Mouse (Mus musculus) urinary bladder, postnatal 14 days (tissue): Measurements from ENCODE around the gene Ttc36.

Experiments used
- DNase-seq: peaks from one replicate; pipeline ENCODE4 v3.0.0; 2021; ENCODE audit warnings: low spot score

The Ttc36 gene

GRCm38 (mm10) chr9:44802808-44803450, at the start of gene Ttc36:
Gene Ttc36, minus strand, starts transcription at chr9:44803072.
- no peak for DNase-seq

GRCm38 (mm10) chr9:44847446-44847845, 44.6 kb upstream of the Ttc36 start:
- no peak for DNase-seq

- no peak for DNase-seq
These were observed 38.4 kb upstream of the Ttc36 start for GRCm38 (mm10) chr9:44841241-44841640.

DNA sequence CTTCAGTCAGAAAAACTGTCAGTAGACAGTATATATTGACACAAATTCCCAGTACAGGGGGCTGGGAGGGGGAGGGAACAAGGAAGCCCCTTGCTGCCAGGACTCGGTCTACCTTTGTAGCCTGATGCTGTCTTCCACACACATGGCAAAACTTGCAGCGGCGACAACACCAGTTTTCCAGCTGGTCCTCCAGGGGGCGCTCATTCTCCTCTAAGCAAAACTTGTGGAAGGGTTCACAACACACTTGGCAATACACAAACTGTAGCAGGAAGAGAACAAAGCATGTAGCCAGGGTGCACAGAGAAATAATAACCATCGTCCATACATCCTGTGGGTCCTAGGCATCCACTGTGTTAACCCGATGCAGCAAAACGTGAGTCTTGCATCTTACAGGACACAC, 33.6 kb upstream of the Ttc36 start:
- DNase-seq, result peak; percentile 78

DNA sequence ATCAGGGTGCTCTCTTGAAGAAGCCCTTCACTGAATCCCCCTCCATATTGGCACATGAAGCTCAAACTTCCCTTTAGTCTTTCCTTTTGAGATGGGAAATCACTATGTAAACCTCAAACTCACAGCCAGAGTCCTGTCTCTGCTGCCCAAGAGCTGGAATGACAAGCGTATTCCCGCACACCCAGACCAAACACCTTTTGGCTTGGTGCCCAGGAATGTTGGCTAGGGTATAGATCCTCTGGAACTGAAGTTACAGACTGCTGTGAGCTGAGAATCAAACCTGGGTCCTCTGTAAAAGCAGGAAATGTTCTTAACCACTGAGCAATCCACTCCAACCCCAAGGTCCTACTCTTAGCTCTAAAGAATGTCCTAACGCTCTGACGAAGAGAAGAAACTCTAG, 29.5 kb upstream of the Ttc36 start:
- DNase-seq, result peak; percentile 38

DNA sequence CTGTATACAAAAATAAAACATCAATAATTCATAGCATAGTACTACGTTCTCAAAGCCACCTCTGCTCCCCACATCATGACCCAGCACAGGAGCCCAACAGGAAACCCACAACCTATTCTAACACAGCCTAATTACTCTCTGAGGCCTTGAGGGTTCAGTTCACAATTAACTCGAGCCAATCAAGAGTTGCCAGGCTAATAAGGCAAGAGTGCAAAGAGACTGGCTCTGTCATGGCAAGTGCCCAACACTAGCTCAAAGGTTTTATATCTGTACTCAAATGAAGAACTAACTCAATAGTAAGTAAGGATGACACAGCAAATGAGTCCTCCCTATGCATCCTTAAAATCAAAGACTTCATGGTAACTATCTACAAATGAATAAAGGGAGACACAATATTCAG, 27.6 kb upstream of the Ttc36 start:
- no peak for DNase-seq

DNA sequence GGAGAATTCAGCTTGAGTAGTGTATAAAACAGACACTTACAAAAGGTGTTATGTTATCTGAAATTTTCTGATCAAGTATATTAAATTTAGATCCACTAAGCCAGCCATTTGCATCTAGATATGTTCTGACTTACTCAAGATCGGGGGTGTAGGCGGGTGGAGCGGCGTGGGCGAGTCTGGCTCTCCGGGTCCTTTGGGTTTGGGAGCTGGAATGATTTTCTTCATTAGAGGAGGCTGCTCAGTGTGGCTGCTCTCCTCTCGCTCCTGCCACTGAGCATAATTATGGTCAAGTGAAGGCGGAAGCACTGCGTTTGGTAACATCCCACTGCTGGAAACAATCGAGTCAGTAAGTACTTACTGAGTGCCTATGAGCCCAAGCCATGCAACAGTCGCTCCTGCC, 26.1 kb upstream of the Ttc36 start:
- DNase-seq, result no peak

DNA sequence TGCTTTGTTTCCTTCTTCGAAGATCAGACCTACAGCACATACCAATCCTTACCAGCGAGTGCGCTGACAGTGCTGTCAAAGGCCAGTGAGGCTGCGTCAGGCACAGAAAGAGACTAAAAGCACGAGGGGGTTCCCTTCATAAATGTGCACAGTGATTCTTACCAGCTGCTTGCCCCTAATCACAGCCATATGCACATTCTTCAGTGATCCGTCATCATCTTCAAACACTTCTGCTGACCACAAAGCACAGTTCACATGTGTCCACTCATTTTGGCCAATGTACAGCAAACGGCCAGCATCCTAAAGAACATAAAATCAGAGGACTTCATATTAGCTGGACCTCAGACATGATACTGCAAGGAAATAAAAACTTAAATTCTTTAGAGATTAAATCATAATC, 23.8 kb upstream of the Ttc36 start:
- DNase-seq, result no peak

DNA sequence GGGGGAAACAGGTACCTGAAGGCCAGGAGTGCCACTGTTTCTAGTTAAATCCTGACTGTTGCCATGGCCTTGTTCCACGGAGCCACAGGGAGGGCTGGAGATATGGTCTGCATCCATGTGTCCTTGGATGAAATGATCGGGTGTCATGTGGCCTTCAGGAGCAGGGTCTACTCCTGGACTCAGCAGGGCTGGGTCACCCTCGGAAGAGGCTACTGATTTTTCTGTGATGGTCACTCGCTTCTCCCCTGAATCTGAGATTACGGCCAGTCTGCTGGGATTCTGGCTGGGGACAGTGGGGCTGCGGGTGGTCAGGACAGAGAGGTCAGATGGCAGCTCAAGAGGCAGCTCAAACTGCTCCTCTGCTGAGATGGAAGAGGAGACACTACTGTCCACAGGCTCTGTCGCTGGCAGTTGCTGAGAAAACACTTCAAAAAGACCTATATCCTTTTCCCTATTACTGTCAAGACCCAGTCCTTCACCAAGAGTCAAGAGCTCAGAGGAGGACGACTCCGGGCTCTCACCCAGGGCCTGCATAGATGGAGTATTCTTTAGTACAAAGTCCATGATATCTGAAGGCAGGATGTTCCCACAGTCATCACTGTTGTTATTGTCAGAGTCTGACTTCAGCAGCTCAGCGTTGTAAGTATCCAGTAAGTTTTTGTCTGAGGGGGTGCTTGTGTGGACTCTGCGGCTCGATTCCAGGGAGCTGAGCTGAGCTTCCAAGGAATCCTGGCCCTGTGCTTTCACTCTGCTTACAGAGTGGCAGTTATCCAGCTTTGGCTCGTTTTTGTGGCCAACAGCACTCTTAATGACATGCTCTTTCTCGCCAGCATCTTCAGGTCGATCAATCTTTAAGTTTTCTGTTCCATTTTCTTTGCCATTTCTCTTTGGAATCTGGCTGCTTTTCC, 17.3 kb upstream of the Ttc36 start:
- no peak for DNase-seq

- DNase-seq, result no peak
These were observed 14.7 kb upstream of the Ttc36 start for GRCm38 (mm10) chr9:44817522-44817921.

DNA sequence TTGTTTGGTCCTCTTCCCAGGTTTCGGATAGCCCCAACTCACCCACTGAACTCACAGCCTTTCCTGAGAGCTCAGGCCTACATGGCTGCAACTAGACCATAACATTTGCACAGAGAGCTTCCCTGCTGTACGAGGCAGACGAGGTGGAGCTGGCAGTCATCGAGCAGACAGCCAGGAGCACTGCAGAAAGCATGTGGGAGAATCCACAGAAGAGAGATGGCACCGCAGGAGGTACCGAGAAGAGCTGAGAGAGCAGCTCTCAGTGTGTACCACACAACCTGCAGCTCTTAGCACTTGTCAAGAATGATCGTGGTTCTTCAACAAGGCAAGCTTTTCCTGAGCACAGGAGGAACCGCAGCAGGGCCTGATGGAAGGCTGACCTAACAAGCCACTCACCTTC, 11.3 kb upstream of the Ttc36 start:
- no peak for DNase-seq

DNA sequence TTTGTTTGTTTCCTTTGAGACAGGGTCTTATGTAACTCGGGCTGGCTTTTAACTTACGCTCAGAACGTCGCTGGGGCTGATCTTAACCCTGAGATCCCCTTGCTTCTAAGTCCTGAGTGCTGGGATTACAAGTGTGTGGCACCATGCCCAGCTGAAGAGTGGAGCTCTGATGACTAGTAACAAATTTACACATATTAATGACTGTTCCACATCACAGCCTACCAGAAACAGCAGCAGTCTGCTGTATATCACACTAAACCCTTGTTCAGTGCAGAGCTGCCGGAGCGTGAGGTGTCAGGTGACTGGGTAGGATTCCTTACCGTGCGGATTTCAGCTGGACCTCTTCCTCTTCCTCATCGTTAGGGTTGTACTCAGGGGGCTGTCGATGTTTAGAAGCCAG, 7.4 kb upstream of the Ttc36 start:
- DNase-seq, result no peak

DNA sequence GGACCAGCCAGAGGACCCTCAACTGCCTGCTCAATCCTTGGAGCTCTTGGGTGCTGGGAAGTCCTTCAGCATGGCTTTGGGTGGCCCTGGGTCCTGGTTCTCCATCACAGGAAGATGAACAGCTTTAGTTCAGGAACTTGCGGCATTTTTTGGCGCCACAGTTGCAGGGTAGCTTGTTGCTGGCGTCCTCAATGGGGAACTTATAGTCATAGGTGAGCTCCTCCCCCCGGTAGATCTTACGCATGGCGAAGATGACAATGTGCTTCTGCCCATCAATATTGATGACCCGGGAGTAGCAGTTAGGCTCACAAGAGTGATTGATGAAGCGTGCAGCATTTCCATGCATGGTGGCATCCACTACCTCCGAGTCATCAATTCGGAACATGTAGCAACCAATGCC, 4.9 kb upstream of the Ttc36 start:
- DNase-seq, result no peak

- no peak for DNase-seq
These were observed 4.3 kb upstream of the Ttc36 start for GRCm38 (mm10) chr9:44807141-44807540.

- DNase-seq, result no peak
These were observed 2.7 kb upstream of the Ttc36 start for GRCm38 (mm10) chr9:44805536-44805935.

- no peak for DNase-seq
These were observed 1.8 kb upstream of the Ttc36 start for GRCm38 (mm10) chr9:44804678-44805077.

DNA sequence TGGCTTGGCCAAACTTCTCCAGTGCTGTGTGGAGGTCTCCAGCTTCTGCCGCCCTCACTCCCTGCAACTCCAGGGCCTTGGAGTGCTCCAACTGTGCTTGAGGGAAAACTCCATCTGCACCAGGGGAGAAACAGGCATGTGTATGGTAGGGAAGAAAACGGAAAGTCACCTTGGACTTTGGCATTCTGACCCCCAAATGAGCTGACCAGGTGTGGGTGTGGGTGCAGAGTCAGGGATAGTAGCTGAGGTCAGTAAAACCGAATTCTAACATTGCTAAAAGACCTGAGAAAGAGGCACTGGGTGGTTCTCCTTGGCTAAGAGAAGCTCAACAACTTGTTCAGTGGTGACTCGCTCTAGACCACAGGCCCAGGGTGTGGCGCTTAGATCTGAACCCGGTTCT, 1.2 kb downstream of the Ttc36 start:
- no peak for DNase-seq

- DNase-seq, result no peak
These were observed 2.9 kb downstream of the Ttc36 start for GRCm38 (mm10) chr9:44799958-44800324.

DNA sequence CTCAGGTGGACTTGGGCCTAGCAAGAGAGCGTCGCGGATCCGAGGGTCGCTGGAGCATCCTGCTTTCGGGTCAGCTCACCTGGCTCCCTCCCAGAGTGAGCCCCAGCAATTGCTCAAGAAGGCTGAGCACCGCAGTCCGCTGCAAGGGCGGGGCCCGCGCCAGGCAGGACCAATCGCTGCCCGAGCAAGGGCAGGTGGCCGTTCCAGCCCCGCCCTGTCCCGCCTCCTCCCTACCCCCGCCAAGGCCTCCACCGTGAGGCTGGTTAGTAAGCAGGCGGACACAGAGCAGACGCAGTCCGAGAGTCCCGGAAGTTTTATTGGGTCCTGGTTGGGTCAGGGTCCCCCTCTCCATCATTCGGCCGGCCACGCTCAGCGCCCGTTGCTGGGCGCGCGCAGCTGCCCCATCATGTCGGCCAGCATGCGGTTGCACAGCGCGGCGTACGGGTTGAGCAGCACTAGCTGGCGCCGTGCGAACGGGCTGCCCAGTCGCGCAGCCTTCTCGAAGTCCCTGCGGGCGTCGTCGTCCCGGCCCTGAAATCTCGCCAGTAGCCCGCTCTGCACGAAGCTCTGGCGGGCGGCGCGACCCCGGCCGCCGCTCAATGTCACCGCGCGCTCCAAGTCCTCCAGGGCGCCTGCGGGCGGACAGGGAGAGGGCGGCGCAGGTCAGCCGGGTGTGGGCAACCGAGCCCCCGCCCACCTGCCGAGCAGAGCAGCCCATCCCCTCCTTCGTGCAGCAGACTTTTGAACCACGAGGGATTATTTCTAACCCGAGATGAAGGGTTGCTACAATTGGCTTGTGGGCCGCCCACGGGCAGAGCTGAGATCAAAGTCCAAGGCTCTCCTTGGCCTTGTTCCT, 3.5 kb downstream of the Ttc36 start, which contains the start of gene Tmem25:
TSS of gene Tmem25 (minus strand) at position 206 of the 856 bp plus-strand sequence.
- DNase-seq, result peak; percentile 90

DNA sequence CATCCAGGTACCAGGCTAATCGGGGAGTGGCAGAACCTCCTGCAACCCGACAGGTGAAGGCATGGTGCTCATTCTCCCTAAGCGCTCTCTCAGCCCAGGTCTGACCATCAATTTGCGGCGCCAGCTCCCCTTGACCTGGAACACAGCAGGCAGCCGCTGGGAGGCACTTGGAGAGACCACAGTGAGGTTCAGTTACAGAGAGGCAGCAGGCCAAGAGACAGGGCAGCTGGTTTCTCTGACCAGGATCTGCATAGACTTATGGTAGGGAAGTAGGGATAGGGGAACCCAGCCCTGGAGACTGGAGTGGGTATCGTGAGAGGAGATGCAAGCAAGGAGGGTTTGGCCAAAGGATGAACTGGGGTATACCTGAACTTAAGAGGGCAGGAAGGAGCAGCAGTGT, 4.6 kb downstream of the Ttc36 start:
- no peak for DNase-seq

DNA sequence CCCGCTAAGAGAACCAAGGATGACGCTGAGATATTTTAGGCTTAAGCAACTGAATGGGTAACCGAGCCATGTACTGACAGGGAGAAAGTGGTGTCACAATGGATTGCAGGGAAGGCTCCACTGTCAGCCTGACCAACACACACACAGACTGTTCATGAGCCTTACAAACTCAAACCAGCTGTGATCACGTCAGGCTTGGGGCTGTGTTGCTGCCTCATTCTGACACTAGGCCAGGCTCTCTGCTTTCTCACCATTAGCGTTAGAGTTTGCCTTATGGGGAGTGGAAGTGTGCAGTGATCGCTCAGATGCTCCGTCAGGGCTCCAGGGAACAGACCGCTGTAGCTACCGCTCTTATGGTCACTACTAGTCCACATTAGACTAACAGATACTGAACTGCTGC, 10.0 kb downstream of the Ttc36 start:
- no peak for DNase-seq
